Mouse (Mus musculus): ENCODE data around the gene Clip3.

DNA sequence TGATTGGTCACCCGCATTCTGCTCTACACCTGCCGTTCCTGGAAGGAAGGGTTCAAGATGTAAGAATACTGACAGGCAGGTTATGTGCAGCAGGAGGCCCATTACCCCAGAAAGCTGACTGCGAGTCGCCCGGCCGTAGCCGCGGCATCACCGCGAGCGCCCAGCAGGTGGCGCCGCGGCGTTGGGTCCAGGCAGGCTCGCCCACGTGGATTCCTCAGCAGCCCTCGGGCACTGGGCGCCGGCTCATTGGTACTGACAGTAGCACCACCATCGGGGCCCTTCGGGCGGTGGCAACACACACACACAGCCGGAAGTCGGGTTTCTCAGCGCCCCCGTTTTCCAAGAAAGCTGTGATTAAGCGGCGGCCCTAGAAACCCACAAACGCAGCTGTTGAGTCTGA is 56.3 kb downstream of the Clip3 start:
- TF ChIP-seq CTCF (IDR thresholded peaks at IDR 0.05; ENCODE audit: low read depth) (peak; percentile 77), EP300 (IDR thresholded peaks at IDR 0.05; ENCODE audit: low read depth) (no peak)
